8 mouse cellular contexts compared by ENCODE assay signal in genomic region chr5:118562206-118562605, GRCm38 (mm10). TPM values are rescaled to one million over a fixed set of nuclear protein-coding genes. Genes with fewer than 3 reads are reported as not detected.
A peak's percentile ranks its signal among the peaks of the same experiment; 100 is the strongest.
DNase-seq lines count a peak whose midpoint lies in the region; ATAC-seq lines count a peak whose summit lies in the region.

No protein-coding gene starts in this region.

- WGBS in heart, embryonic 11.5 days (ENCODE audit: insufficient replicate concordance): 59% methylated on average over 3 of the region's 3 CpGs
- 46% methylated on average over 3 of the region's 3 CpGs for WGBS in hindbrain, embryonic 12.5 days
- 41% methylated on average over 3 of the region's 3 CpGs for WGBS in midbrain, embryonic 11.5 days

- H3K9me3 ChIP-seq in heart, embryonic 11.5 days (replicated peaks; ENCODE audit: control insufficient read depth, low read length): no peaks in the 10 kb centered on the region
- no peaks in the 10 kb centered on the region for H3K9me3 ChIP-seq in hindbrain, embryonic 12.5 days (replicated peaks)
- no peaks in the 10 kb centered on the region for H3K9me3 ChIP-seq in midbrain, embryonic 11.5 days (ENCODE audit: control insufficient read depth, low read length)

- ATAC-seq in heart, embryonic 11.5 days (replicated peaks; ENCODE audit: insufficient number of reproducible peaks, low FRiP score, low TSS enrichment): no peak
- no peak for ATAC-seq in hindbrain, embryonic 12.5 days (ENCODE audit: low FRiP score)
- ATAC-seq in midbrain, embryonic 11.5 days (ENCODE audit: low FRiP score): no peak

- H3K27ac ChIP-seq in heart, embryonic 11.5 days (ENCODE audit: low read depth, low read length): no peak overlapping the region
- H3K27ac ChIP-seq in hindbrain, embryonic 12.5 days: no peak overlapping the region
- no peak overlapping the region for H3K27ac ChIP-seq in midbrain, embryonic 11.5 days (ENCODE audit: low read depth, low read length)

- DNase-seq in heart, postnatal 36 days: no peak
- peak; percentile 68 for DNase-seq in adipocyte (ENCODE audit: low spot score)
- DNase-seq in midbrain, embryonic 11.5 days (ENCODE audit: low spot score, missing footprints): no peak
- no peak for DNase-seq in embryo, embryonic 10.5 days (ENCODE audit: low spot score)
- no peak for DNase-seq in spleen, postnatal 4 days (ENCODE audit: low spot score in 2 of 2)
- no peak for DNase-seq in left cerebral cortex, postnatal 25 days (ENCODE audit: low spot score in 2 of 2)

- peak overlapping the region; percentile 79 for H3K4me2 ChIP-seq in heart, embryonic 11.5 days
- H3K4me2 ChIP-seq in hindbrain, embryonic 12.5 days (replicated peaks): peak overlapping the region; percentile 52
- H3K4me2 ChIP-seq in midbrain, embryonic 11.5 days: peak overlapping the region; percentile 81

- no peak overlapping the region for H3K9ac ChIP-seq in heart, embryonic 11.5 days (ENCODE audit: low read depth, low read length)
- H3K9ac ChIP-seq in hindbrain, embryonic 12.5 days: peak overlapping the region; percentile 93
- peak overlapping the region; percentile 6; the same call in 1 of the 2 replicates for H3K9ac ChIP-seq in midbrain, embryonic 11.5 days (ENCODE audit: low read length)

- peak overlapping the region; percentile 94 for H3K4me3 ChIP-seq in heart, embryonic 11.5 days (ENCODE audit: low read depth, low read length)
- H3K4me3 ChIP-seq in hindbrain, embryonic 12.5 days: peak overlapping the region; percentile 90
- H3K4me3 ChIP-seq in midbrain, embryonic 11.5 days (ENCODE audit: low read depth, low read length): peak overlapping the region; percentile 87

- H3K27me3 ChIP-seq in heart, embryonic 11.5 days (ENCODE audit: control insufficient read depth, insufficient read depth, low read length): no peaks in the 10 kb centered on the region
- H3K27me3 ChIP-seq in hindbrain, embryonic 12.5 days: no peaks in the 10 kb centered on the region
- no peaks in the 10 kb centered on the region; the same call in 1 of the 2 replicates for H3K27me3 ChIP-seq in midbrain, embryonic 11.5 days (ENCODE audit: control insufficient read depth, insufficient read depth, low read length)

- intact Hi-C loops in heart, postnatal 36 days (cut with DNase I): no loop called here
- intact Hi-C loops in left cerebral cortex, postnatal 25 days (cut with DNase I): loop anchor here (5.0 kb wide), 2 partner anchors 180 to 285 kb away; no protein-coding TSS in a partner anchor

- H3K4me1 ChIP-seq in heart, embryonic 11.5 days (ENCODE audit: control insufficient read depth, insufficient read depth, low read length): peaks cover 28% of the 10 kb centered on the region
- peaks cover 49% of the 10 kb centered on the region for H3K4me1 ChIP-seq in hindbrain, embryonic 12.5 days
- peaks cover 30% of the 10 kb centered on the region for H3K4me1 ChIP-seq in midbrain, embryonic 11.5 days (ENCODE audit: control insufficient read depth, insufficient read depth, low read length)

- no peaks in the 10 kb centered on the region for H3K36me3 ChIP-seq in heart, embryonic 11.5 days (ENCODE audit: control insufficient read depth, insufficient read depth, low read length)
- H3K36me3 ChIP-seq in hindbrain, embryonic 12.5 days: no peaks in the 10 kb centered on the region
- H3K36me3 ChIP-seq in midbrain, embryonic 11.5 days (ENCODE audit: control insufficient read depth, insufficient read depth, low read length): no peaks in the 10 kb centered on the region

RNA-seq across cellular contexts. Expression of gene Med13l, which starts 1.7 kb away (rescaled TPM):
- polyA plus RNA-seq in heart, embryonic 11.5 days (2014; fragmentation: Nextera tagmentation; extraction: Ambion mirVana): 9.4 and 9.7 TPM in 2 replicates
- 10 to 100 TPM; 29.7 to 32.2 TPM for total RNA-seq in heart, postnatal 36 days (2021)
- polyA plus RNA-seq in hindbrain, embryonic 12.5 days (2016; fragmentation: Nextera tagmentation; extraction: Ambion mirVana): 18.1 and 18.7 TPM in 2 replicates
- polyA plus RNA-seq in midbrain, embryonic 11.5 days (2014; fragmentation: Nextera tagmentation; extraction: Ambion mirVana): 9.0 and 9.8 TPM in 2 replicates
- total RNA-seq in left cerebral cortex, postnatal 25 days (2021): 100 to 1,000 TPM; 101 to 104 TPM
